ENCODE assay signal across 25 mouse cellular contexts in the genomic region with DNA sequence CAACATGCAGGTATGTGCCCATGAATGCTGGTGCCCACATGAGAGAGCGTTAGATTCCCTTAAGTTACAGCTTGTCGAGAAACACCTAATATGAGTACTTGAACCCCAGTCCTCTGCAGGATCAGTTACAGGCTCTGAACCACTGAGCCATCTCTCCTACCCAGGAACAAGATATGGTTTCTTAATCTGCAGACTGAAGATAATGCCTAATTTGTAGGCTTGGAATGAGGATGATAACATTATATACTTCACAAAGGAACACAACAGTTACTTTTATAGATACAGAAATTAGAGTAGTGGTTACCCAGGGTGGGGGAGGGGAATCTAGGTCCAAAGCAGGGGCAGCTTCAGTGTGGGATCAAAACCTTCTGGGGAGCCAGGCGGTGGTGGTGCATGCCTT. TPM values are rescaled to one million over a fixed set of nuclear protein-coding genes. Genes with fewer than 3 reads are reported as not detected.
"Had no signal": no experiment of that assay in that cellular context is flagged by ENCODE, and none has a peak within 500 bp of the region (broad histone marks: within the 10 kb centered on the region; RNA-seq: fewer than 3 reads in every experiment).

No protein-coding gene starts in this region.

- H3K27ac ChIP-seq: intestine, embryonic 15.5 days; kidney, embryonic 15.5 days; limb, embryonic 12.5 days; limb, embryonic 15.5 days; midbrain, embryonic 10.5 days; midbrain, embryonic 13.5 days; neural tube, embryonic 13.5 days; stomach, postnatal 0 days had no signal

- H3K9me3 ChIP-seq: intestine, embryonic 15.5 days; kidney, embryonic 15.5 days; limb, embryonic 12.5 days; limb, embryonic 15.5 days; midbrain, embryonic 10.5 days; midbrain, embryonic 13.5 days; neural tube, embryonic 13.5 days had no signal

- H3K36me3 ChIP-seq: intestine, embryonic 15.5 days; kidney, embryonic 15.5 days; limb, embryonic 12.5 days; limb, embryonic 15.5 days; midbrain, embryonic 10.5 days; midbrain, embryonic 13.5 days; neural tube, embryonic 13.5 days had no signal

- ATAC-seq: intestine, embryonic 15.5 days; midbrain, embryonic 13.5 days; midbrain, embryonic 16.5 days had no signal

- H3K4me3 ChIP-seq: intestine, embryonic 15.5 days; kidney, embryonic 15.5 days; limb, embryonic 12.5 days; limb, embryonic 15.5 days; midbrain, embryonic 10.5 days; midbrain, embryonic 13.5 days; myocyte; neural tube, embryonic 13.5 days had no signal

- H3K9ac ChIP-seq: intestine, embryonic 15.5 days; kidney, embryonic 15.5 days; limb, embryonic 12.5 days; limb, embryonic 15.5 days; midbrain, embryonic 13.5 days; neural tube, embryonic 13.5 days had no signal

- H3K4me2 ChIP-seq: intestine, embryonic 15.5 days; kidney, embryonic 15.5 days; limb, embryonic 12.5 days; limb, embryonic 15.5 days; midbrain, embryonic 13.5 days; neural tube, embryonic 13.5 days had no signal

- DNase-seq: kidney, adult 11 months; kidney, adult 8-10 months; kidney, postnatal 10 days; kidney, postnatal 36 days; left cerebral cortex, postnatal 4 days; lung, adult 2 months; lung, postnatal 14 days; lung, postnatal 4 days; thymus, adult 2 months; thymus, postnatal 14 days; thymus, postnatal 4 days had no signal

RNA-seq across cellular contexts. Expression of gene Ripply3, which starts 2.2 kb away (rescaled TPM):
- total RNA-seq: layer of hippocampus, postnatal 14 days; megakaryocyte, adult 5-6 weeks; monocyte, adult 5-6 weeks; neutrophil, adult 5-6 weeks had no signal
